Mouse (Mus musculus) embryonic facial prominence, embryonic 11.5 days (tissue): ENCODE measurements around the gene Recql. TPM values are rescaled to one million over a fixed set of nuclear protein-coding genes. Genes with fewer than 3 reads are reported as not detected.
"Not testable (repeated sequence)": the region's sequence is repeated elsewhere in the genome, so short reads cannot be mapped to it uniquely, and the experiment has no call there.

Source experiments
- ATAC-seq: fragments of 200-750 bp; cut with Nextera tagmentation; replicated peaks from 2 replicates; pipeline ENCODE4 v1.8.0; 2017; ENCODE audit warnings: low read depth; ENCODE audit not compliant: insufficient number of reproducible peaks, low FRiP score, low TSS enrichment
- DNase-seq: peaks from one replicate; pipeline ENCODE4 v3.0.0-alpha.2; 2015; ENCODE audit warnings: low spot score
- H3K27ac ChIP-seq: fragments of 300-500 bp; sonication (generic); replicated peaks from 2 replicates; pipeline ENCODE4 v1.5.1; 2014; ENCODE audit warnings: mild to moderate bottlenecking, low read depth, low read length, control low read depth
- H3K27me3 ChIP-seq: fragments of 300-500 bp; sonication (generic); 2 replicates; pipeline ENCODE4 v1.6.1; 2014; ENCODE audit warnings: mild to moderate bottlenecking, low read length, moderate library complexity, mixed read lengths; ENCODE audit not compliant: control insufficient read depth, insufficient read depth
- H3K36me3 ChIP-seq: fragments of 300-500 bp; sonication (generic); replicated peaks from 2 replicates; pipeline ENCODE4 v1.6.1; 2014; ENCODE audit warnings: low read depth, mild to moderate bottlenecking, low read length, moderate library complexity, mixed read lengths; ENCODE audit not compliant: control insufficient read depth, insufficient read depth
- H3K4me1 ChIP-seq: fragments of 300-500 bp; sonication (generic); 2 replicates; pipeline ENCODE4 v1.6.1; 2014; ENCODE audit warnings: low read length, mixed read lengths; ENCODE audit not compliant: control insufficient read depth, insufficient read depth
- H3K4me2 ChIP-seq: fragments of 300-500 bp; sonication (generic); 2 replicates; pipeline ENCODE4 v1.6.1; 2014; ENCODE audit warnings: low read depth, mild to moderate bottlenecking, control low read depth, low read length, moderate library complexity
- H3K4me3 ChIP-seq: fragments of 300-500 bp; sonication (generic); 2 replicates; pipeline ENCODE4 v1.5.1; 2014; ENCODE audit warnings: low read depth, low read length, control low read depth
- H3K9ac ChIP-seq: fragments of 300-500 bp; sonication (generic); replicated peaks from 2 replicates; pipeline ENCODE4 v1.6.1; 2014; ENCODE audit warnings: mild to moderate bottlenecking, control low read depth, low read length
- H3K9me3 ChIP-seq: fragments of 300-500 bp; sonication (generic); replicated peaks from 2 replicates; pipeline ENCODE4 v1.6.1; 2016; ENCODE audit warnings: mild to moderate bottlenecking, low read length, inconsistent platforms, mixed read lengths; ENCODE audit not compliant: control insufficient read depth
- WGBS: fragments of 180-500 bp; shearing (Covaris S2); extraction: QIAGEN DNeasy Blood & Tissue Kit; methylation state at CpG from one replicate; pipeline ENCODE4 v1.1.7; 2014; 5-methylcytosine and 5-hydroxymethylcytosine counted together
- polyA plus RNA-seq: library from polyadenylated mRNA; unstranded; fragments of >200 nt; fragmentation: Nextera tagmentation; extraction: Ambion mirVana; gene quantifications from 2 replicates; pipeline ENCODE4 v1.2.1, GENCODE M21; 2014

Recql gene
- polyA plus RNA-seq, 1 experiment from 2014 or later = 37.3 TPM

GRCm38 (mm10) chr6:142357106-142357505, 29.8 kb downstream of the Recql start:
- no peak overlapping the region for H3K9ac ChIP-seq
- 66% methylated on average over 7 of the region's 7 CpGs for WGBS
- DNase-seq = no peak
- no peak for ATAC-seq
- no peaks in the 10 kb centered on the region for H3K9me3 ChIP-seq
- H3K4me3 ChIP-seq = no peak overlapping the region
- H3K36me3 ChIP-seq = no peaks in the 10 kb centered on the region
- no peak overlapping the region for H3K4me2 ChIP-seq
- H3K4me1 ChIP-seq = no peaks in the 10 kb centered on the region
- H3K27me3 ChIP-seq = no peaks in the 10 kb centered on the region
- no peak overlapping the region for H3K27ac ChIP-seq

DNA sequence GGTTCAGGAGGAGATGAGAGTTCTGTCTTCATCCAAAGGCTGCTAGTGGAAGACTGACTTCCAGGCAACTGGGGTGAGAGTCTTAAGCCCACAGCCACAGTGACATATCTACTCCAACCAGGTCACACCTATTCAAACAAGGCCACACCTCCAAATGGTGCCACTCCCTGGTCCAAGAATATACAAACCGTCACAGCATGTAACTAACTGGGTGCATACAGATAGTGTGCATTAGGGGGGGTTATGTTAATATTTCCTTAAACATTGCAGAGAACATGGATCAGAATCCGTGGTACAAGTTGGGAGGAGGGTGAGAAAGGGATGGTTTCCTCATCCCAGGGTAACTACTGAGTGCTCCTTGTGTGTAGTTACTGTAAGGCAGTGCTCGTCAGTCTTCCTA, 34.8 kb downstream of the Recql start:
- H3K27me3 ChIP-seq, H3K27ac ChIP-seq, H3K4me2 ChIP-seq, DNase-seq, H3K36me3 ChIP-seq, ATAC-seq, H3K4me1 ChIP-seq, H3K4me3 ChIP-seq, H3K9me3 ChIP-seq, H3K9ac ChIP-seq: not testable (repeated sequence)
- 90% methylated on average over 3 of the region's 3 CpGs for WGBS

- no peak overlapping the region for H3K27ac ChIP-seq
- no peaks in the 10 kb centered on the region for H3K9me3 ChIP-seq
- no peak overlapping the region for H3K4me3 ChIP-seq
- ATAC-seq = no peak
- H3K9ac ChIP-seq = no peak overlapping the region
- 87% methylated on average over 11 of the region's 11 CpGs for WGBS
- no peaks in the 10 kb centered on the region for H3K27me3 ChIP-seq
- no peak for DNase-seq
- H3K4me1 ChIP-seq = no peaks in the 10 kb centered on the region
- H3K4me2 ChIP-seq = no peak overlapping the region
- no peaks in the 10 kb centered on the region for H3K36me3 ChIP-seq
Observed at GRCm38 (mm10) chr6:142347431-142348385, 39.2 kb downstream of the Recql start.

- Histone ChIP-seq H3K9me3 (no peaks in the 10 kb centered on the region), H3K27ac (no peak overlapping the region), H3K36me3 (no peaks in the 10 kb centered on the region), H3K27me3 (no peaks in the 10 kb centered on the region), H3K4me1 (no peaks in the 10 kb centered on the region), H3K9ac (no peak overlapping the region; the same call in 1 of the 2 replicates), H3K4me2 (peak overlapping the region; percentile 35), H3K4me3 (peak overlapping the region; percentile 57)
- WGBS = 51% methylated on average over 12 of the region's 12 CpGs
- no peak for ATAC-seq
- no peak for DNase-seq
Observed at GRCm38 (mm10) chr6:142346181-142347110, 40.4 kb downstream of the Recql start.

DNA sequence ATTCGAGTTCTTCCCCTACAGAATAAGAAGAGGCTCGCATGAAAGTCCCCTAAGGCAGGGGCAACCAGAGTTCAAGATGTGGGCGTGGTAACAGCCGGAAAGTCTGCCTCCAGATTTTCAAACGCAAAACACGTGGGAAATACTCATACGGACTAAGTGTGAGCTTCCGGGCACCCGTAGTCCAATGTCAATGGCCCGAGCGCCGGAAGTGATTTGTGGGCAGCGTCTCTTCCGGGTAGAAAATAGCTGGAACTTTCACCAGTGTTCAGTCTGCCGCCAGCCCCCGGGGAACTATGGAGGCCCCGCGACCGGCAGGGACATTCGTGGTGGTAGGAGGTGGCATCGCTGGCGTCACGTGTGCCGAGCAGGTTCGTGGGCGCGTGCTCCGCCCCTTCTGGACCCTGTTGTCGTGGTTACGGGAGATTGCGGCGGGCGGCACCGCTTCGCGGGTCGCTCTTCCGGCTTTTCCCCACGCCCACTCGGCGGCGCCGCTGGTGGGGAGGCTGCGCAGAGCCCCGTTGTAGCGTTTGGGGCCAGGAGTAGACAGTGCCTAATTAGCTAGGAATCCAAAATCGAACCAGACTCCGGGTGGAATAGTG, 41.3 kb downstream of the Recql start, which contains the start of gene Pyroxd1:
TSS of gene Pyroxd1 (plus strand) at position 215 of the 599 bp plus-strand sequence.
- DNase-seq = peak; percentile 97
- WGBS = under 1% methylated on average over 48 of the region's 48 CpGs
- 0 out of 2 replicates have a peak within 1 kb of the TSS, but pooled peaks have one; percentile 16 for H3K27ac ChIP-seq

GRCm38 (mm10) chr6:142343561-142343960, 43.3 kb downstream of the Recql start:
- no peaks in the 10 kb centered on the region for H3K27me3 ChIP-seq
- no peaks in the 10 kb centered on the region for H3K9me3 ChIP-seq
- no peak overlapping the region for H3K4me2 ChIP-seq
- no peaks in the 10 kb centered on the region for H3K36me3 ChIP-seq
- H3K27ac ChIP-seq = no peak overlapping the region
- ATAC-seq (no peak), DNase-seq (peak; percentile 58)
- no peak overlapping the region for H3K4me3 ChIP-seq
- no peaks in the 10 kb centered on the region for H3K4me1 ChIP-seq
- WGBS = 69% methylated on average over 2 of the region's 2 CpGs
- H3K9ac ChIP-seq = no peak overlapping the region

More for the DNA sequence above, 41.3 kb downstream of the Recql start, which contains the start of gene Pyroxd1:
- H3K36me3 ChIP-seq = no peaks in the 10 kb centered on the region
- H3K27me3 ChIP-seq = no peaks in the 10 kb centered on the region
- peak; percentile 94 for ATAC-seq
- no peaks in the 10 kb centered on the region for H3K4me1 ChIP-seq
- H3K4me2 ChIP-seq = peak within 1 kb of the TSS; percentile 35
- H3K4me3 ChIP-seq = peak within 1 kb of the TSS; percentile 57
- H3K9ac ChIP-seq = peak within 1 kb of the TSS; percentile 44
- no peaks in the 10 kb centered on the region for H3K9me3 ChIP-seq

DNA sequence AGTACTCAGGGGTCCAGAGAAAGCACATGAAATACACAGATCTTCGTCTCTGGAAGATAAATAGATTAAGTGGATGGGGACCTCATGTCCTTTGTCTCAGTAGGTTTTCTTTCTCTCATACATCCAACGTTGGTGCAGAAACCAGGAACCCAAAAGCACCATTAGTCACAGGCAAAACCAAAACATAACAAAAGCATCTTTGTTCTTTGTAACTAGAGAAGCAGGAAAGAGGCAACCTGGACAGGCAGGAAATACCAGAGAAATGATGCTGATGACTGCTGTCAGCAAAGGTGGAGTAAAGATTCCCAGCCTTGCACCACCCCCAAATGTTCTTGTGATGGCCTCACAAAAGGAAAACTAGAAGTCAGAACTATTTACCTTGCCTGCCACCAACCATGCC, 47.3 kb downstream of the Recql start:
- no peaks in the 10 kb centered on the region for H3K36me3 ChIP-seq
- ATAC-seq (no peak), DNase-seq (no peak)
- H3K9ac ChIP-seq = no peak overlapping the region
- no peak overlapping the region for H3K27ac ChIP-seq
- WGBS = 30% methylated on average over 2 of the region's 2 CpGs
- H3K4me2 ChIP-seq = no peak overlapping the region
- no peak overlapping the region for H3K4me3 ChIP-seq
- no peaks in the 10 kb centered on the region for H3K9me3 ChIP-seq
- H3K4me1 ChIP-seq = no peaks in the 10 kb centered on the region
- H3K27me3 ChIP-seq = no peaks in the 10 kb centered on the region
